Mouse (Mus musculus): ENCODE data around the gene Olfr1462.

Gene Olfr1462

DNA sequence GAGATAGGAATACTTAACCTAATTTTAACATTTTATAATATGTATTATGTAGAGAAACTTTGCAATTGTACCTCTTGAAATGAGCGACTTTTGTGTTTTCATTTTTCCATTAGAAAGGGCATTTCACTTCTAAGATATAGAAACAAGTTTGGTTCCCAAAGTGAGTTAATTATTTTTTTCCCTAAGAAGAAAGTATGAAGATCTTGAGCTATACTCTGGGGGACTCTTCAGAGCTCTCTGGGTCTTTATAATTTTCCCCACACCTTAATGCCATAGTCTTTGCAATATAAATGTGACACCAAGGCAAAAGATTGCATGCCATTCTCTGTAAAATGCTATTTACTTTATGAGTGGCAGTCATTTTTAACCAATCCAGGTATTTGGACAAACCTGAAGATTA, at the start of gene Olfr1462:
Gene Olfr1462 (plus strand): TSS at position 301 of the 400 bp plus-strand sequence.
- in situ Hi-C loops (cut with MboI) = no loop called here

DNA sequence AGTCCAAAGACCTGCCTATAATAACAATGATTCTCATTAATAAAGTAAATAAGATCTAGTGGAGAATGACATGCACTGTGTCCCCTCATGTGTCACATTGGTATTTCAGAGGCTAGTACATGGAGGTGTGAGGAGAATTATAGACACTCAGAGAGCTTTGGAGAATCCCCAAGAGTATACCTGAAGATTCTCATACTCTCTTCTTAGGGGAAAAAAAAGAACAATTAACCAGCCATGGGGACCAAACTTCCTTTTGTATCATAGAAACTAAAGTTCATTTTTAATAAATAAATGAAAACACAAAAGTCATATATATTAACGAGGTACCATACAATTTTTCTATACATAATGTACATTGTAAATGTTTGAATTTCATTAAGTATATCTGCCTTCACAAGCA, 36.1 kb upstream of the Olfr1462 start, which contains the start of gene Olfr1459:
Gene Olfr1459 (minus strand): TSS at position 101 of the 400 bp plus-strand sequence.
- in situ Hi-C loops (cut with MboI) = no loop called here

DNA sequence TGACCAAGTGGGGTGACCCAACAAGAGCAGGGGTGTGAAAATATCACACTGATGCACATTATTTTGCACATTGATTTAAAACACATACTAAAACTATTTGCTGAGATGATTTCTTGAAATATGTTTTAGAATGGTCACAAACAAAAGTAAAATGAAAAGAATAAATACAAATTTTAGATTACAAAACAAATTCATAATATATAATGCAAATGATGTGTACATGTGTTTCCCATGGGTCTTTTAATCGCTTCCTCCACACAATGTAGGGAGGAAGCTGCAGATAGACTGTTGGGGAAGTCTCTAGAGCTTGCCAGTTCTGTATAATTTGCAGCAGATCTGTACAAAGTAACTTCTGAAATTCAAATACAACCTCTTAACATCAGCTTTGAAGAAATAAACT, 22.8 kb upstream of the Olfr1462 start, which contains the start of gene Olfr1461:
Gene Olfr1461 (plus strand): TSS at position 301 of the 400 bp plus-strand sequence.
- in situ Hi-C loops (cut with MboI) = no loop called here

DNA sequence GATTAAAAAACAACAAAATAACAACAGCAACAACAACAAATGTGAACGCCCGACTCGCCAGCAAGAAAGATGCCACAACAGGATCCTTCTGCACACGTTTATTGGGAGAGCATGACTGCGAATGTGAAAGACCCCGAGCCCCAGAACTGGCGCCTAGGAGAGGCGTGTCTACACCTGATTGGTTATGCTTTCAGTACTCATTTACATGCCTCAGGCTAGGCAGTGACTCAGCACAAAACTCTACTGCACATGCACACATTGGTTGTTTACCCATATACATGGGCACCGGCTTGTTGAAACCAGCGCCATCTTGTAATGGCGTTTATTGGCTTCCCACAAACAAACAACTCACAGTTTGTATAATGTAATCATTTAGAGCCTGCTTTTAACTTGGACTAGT, 36.1 kb downstream of the Olfr1462 start:
- in situ Hi-C loops (cut with MboI) = no loop called here

DNA sequence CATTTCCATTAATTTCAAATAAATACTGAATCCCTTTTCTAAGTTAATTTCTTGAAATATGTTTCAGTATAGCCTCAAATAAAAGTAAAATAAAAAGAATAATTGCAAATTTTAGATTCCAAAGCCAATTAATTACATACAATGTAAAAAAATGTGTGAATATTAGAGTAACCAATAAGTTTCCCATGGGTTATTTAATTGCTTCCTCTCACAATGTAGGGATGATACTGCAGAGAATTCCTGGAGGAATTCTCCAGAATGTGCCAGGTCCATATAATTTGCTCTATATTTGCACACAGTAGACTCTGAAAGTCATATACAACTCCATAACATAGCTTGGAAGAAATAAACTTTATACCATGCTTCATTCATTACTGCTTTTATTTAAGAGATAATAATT, 45.5 kb downstream of the Olfr1462 start, which contains the start of gene Olfr1463:
Gene Olfr1463 (plus strand): TSS at position 301 of the 400 bp plus-strand sequence.
- in situ Hi-C loops (cut with MboI) = no loop called here
